Mouse (Mus musculus): ENCODE results near the gene Zp2. TPM values are rescaled to one million over a fixed set of nuclear protein-coding genes. Genes with fewer than 3 reads are reported as not detected.
A peak's percentile ranks its signal among the peaks of the same experiment; 100 is the strongest.

The Zp2 gene
- total RNA-seq, 2 experiments from 2014 or later: 0.51 TPM; not detected in 1

GRCm38 (mm10) chr7:120142743-120143142 lies 2.3 kb downstream of the Zp2 start:
- no peak for DNase-seq

GRCm38 (mm10) chr7:120128951-120129350 lies 16.1 kb downstream of the Zp2 start:
- DNase-seq: no peak

GRCm38 (mm10) chr7:120127686-120128059 lies 17.4 kb downstream of the Zp2 start:
- DNase-seq: no peak

GRCm38 (mm10) chr7:120126976-120127685 lies 18.0 kb downstream of the Zp2 start:
- DNase-seq: no peak

- DNase-seq: peak; percentile 46
Measured at GRCm38 (mm10) chr7:120124844-120125243, 20.2 kb downstream of the Zp2 start.

GRCm38 (mm10) chr7:120123776-120124175 lies 21.3 kb downstream of the Zp2 start:
- peak; percentile 65 for DNase-seq

GRCm38 (mm10) chr7:120117529-120117928 lies 27.6 kb downstream of the Zp2 start:
- DNase-seq: no peak

GRCm38 (mm10) chr7:120116976-120117375 lies 28.1 kb downstream of the Zp2 start:
- DNase-seq: no peak

- no peak for DNase-seq
Measured at GRCm38 (mm10) chr7:120109676-120110075, 35.4 kb downstream of the Zp2 start.

GRCm38 (mm10) chr7:120106356-120106755 lies 38.7 kb downstream of the Zp2 start:
- DNase-seq: no peak

GRCm38 (mm10) chr7:120104975-120105374 lies 40.1 kb downstream of the Zp2 start:
- DNase-seq: no peak

GRCm38 (mm10) chr7:120103019-120103567 lies 42.0 kb downstream of the Zp2 start:
- peak; percentile 10 for DNase-seq

GRCm38 (mm10) chr7:120102164-120102972 lies 42.7 kb downstream of the Zp2 start, which contains the start of gene Tmem159:
TSS of gene Tmem159 (plus strand) at chr7:120102353.
- peak; percentile 94 for DNase-seq

GRCm38 (mm10) chr7:120098403-120098802 lies 46.7 kb downstream of the Zp2 start:
- peak; percentile 21 for DNase-seq

- DNase-seq: peak; percentile 17
Measured at GRCm38 (mm10) chr7:120097845-120098244, 47.2 kb downstream of the Zp2 start.

GRCm38 (mm10) chr7:120095180-120095579 lies 49.9 kb downstream of the Zp2 start, which contains the start of gene Dnah3:
TSS of gene Dnah3 (minus strand) at chr7:120095280.
- DNase-seq: no peak

- no peak for DNase-seq
Measured at GRCm38 (mm10) chr7:120094216-120094615, 50.9 kb downstream of the Zp2 start.

GRCm38 (mm10) chr7:120093033-120093432 lies 52.1 kb downstream of the Zp2 start:
- no peak for DNase-seq

GRCm38 (mm10) chr7:120080177-120080576 lies 64.9 kb downstream of the Zp2 start:
- DNase-seq: no peak

All from gastrocnemius, postnatal 25 days (tissue).